Mouse (Mus musculus): ENCODE measurements around the gene Ajm1.

DNA sequence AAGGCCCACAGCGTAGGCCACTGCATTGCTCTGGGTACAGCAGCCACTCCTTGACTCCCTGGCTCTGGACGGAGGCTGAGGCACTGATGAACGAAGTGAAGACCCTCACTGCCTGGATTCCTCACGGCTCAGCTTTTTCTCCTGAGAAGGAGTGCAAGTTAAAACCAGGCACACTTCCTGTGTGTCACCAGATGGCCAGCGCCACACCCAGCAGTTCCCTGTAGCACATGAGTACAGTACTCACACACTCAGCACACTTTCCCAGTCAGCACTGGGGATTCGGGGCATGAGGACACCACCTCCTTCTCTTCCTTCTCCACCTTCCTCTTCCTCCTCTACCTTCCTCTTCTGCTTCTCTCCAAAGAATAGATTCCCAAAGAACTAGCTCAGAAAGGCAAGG, 46.3 kb upstream of the Ajm1 start, which contains the start of gene Fcna:
- no peak for TF ChIP-seq POLR2A (IDR thresholded peaks at IDR 0.05; ENCODE audit: control insufficient read depth, extremely low read depth, insufficient read depth, low read length, poor library complexity)
- no peak for TF ChIP-seq CTCF (IDR thresholded peaks at IDR 0.05; ENCODE audit: borderline replicate concordance, control insufficient read depth, extremely low read depth, insufficient read depth, low read length, poor library complexity)
